Mouse (Mus musculus) heart, postnatal 0 days (tissue): ENCODE results near the gene Slain2. TPM values are rescaled to one million over a fixed set of nuclear protein-coding genes. Genes with fewer than 3 reads are reported as not detected.

Experiments used
- ATAC-seq: fragments of 200-750 bp; cut with Nextera tagmentation; 2 replicates; pipeline ENCODE4 v1.8.0; 2017; ENCODE audit warnings: low read depth, moderate number of reproducible peaks, moderate library complexity; ENCODE audit not compliant: insufficient read depth
- DNase-seq: peaks from one replicate; pipeline ENCODE4 v3.0.0-alpha.2; 2016; ENCODE audit warnings: low spot score
- H3K27ac ChIP-seq: fragments of 300-500 bp; sonication (generic); 2 replicates; pipeline ENCODE4 v1.5.1; 2014; ENCODE audit warnings: low read depth, mild to moderate bottlenecking
- H3K27me3 ChIP-seq: fragments of 300-500 bp; sonication (generic); 2 replicates; pipeline ENCODE4 v1.6.1; 2014; ENCODE audit warnings: low read length, mixed read lengths; ENCODE audit not compliant: control insufficient read depth, insufficient read depth
- H3K36me3 ChIP-seq: fragments of 300-500 bp; sonication (generic); replicated peaks from 2 replicates; pipeline ENCODE4 v1.6.1; 2014; ENCODE audit warnings: low read length, mixed read lengths; ENCODE audit not compliant: control insufficient read depth, insufficient read depth
- H3K4me1 ChIP-seq: fragments of 300-500 bp; sonication (generic); 2 replicates; pipeline ENCODE4 v1.6.1; 2014; ENCODE audit warnings: antibody characterized with exemption; ENCODE audit not compliant: control insufficient read depth, insufficient read depth
- H3K4me2 ChIP-seq: fragments of 300-500 bp; sonication (generic); 2 replicates; pipeline ENCODE4 v1.6.1; 2014; ENCODE audit warnings: low read depth, mild to moderate bottlenecking, low read length, moderate library complexity
- H3K4me3 ChIP-seq: fragments of 300-500 bp; sonication (generic); 2 replicates; pipeline ENCODE4 v1.5.1; 2014; ENCODE audit warnings: low read depth, low read length
- H3K9ac ChIP-seq: fragments of 300-500 bp; sonication (generic); replicated peaks from 2 replicates; pipeline ENCODE4 v1.6.1; 2014; ENCODE audit warnings: low read depth, low read length, mixed read lengths
- H3K9me3 ChIP-seq: fragments of 300-500 bp; sonication (generic); replicated peaks from 2 replicates; pipeline ENCODE4 v1.6.1; 2016; ENCODE audit warnings: low read length; ENCODE audit not compliant: control insufficient read depth
- CTCF ChIP-seq: IDR thresholded peaks from 2 replicates; pipeline ENCODE4 v1.5.1; 2016; ENCODE audit warnings: antibody characterized with exemption, control low read depth, low read depth
- EP300 ChIP-seq: IDR thresholded peaks from 2 replicates; pipeline ENCODE4 v1.6.1; 2016; ENCODE audit warnings: antibody characterized with exemption, low read depth
- WGBS: fragments of 180-500 bp; shearing (Covaris S2); extraction: QIAGEN DNeasy Blood & Tissue Kit; methylation state at CpG from one replicate; pipeline ENCODE4 v1.1.7; 2014; 5-methylcytosine and 5-hydroxymethylcytosine counted together
- polyA plus RNA-seq: library from polyadenylated mRNA; unstranded; fragments of >200 nt; fragmentation: Nextera tagmentation; extraction: Ambion mirVana; gene quantifications from 2 replicates; pipeline ENCODE4 v1.2.1, GENCODE M21; 2015
- total RNA-seq: library from RNA; depleted of rRNA; stranded (reverse); fragments of >200 nt; gene quantifications from 2 replicates; pipeline ENCODE4 v1.2.3, GENCODE M21; 2014; ENCODE audit warnings: low replicate concordance

Gene Slain2
- total and polyA plus RNA-seq, 2 experiments from 2014 or later: 19.8 to 80.9 TPM

DNA sequence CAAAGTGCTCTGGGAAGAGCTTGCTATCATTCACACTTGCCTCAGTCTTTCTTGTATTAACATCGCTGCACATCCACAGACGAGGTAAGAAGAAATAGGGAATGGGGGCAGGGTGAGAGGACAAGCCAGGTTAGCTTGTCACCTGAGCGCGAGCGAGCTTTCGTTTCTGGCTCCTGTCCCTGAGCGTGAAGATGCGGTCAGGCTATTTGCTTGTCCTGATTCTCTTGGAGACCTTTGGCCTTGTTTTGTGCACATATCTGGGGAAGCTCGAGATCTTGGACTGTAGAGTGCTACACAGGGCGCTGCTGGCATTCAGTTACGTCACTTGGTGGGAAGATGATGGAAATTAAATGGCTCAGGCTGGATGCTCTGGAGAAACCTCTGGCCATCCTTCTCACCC lies 18.8 kb upstream of the Slain2 start:
- 83% methylated on average over 11 of the region's 11 CpGs for WGBS
- DNase-seq: no peak
- no peak for TF ChIP-seq EP300
- TF ChIP-seq CTCF: no peak
- Histone ChIP-seq H3K27me3 (no peaks in the 10 kb centered on the region), H3K9ac (no peak overlapping the region), H3K4me3 (no peak overlapping the region), H3K4me2 (no peak overlapping the region), H3K9me3 (no peaks in the 10 kb centered on the region), H3K4me1 (peaks cover 34% of the 10 kb centered on the region), H3K27ac (peak overlapping the region; percentile 95), H3K36me3 (no peaks in the 10 kb centered on the region)
- no peak for ATAC-seq

DNA sequence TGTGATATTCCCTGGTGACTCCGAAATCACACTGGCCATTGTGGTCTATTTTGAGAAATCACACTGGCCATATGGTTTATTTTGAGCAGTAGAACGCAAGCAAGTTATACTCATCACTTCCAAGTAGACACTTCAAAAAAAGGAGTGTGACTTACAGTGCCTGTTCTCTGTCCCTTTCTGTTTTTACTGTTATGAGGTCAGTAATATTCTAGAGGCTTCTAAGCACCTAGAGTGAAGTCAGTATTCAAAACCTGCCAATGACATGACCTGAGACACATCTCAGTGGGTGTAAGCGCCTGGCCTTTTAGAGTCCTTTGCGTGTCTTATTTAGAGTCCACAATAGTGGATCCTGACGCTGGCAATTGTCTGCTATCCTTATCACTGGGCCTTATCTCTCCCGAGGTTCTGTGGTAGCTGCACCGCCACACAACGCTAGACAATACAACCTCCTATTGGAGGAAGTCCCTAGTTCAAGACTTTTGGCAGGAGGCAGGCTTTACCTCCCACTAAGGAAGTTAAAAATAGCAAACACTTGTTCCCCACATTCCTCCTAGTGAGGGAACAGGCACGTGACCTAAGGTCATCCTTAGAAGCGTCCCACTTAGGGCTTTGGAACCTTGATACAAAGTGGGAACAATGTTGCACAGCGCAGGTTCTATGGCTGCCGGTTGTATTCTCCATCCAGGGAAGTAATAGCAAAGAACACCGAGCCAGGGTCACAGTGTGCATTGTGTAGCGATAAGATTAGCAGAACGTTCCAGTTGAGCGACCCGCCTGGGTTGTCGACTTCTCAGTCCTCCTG lies 17.4 kb upstream of the Slain2 start:
- ATAC-seq (peak; percentile 76), DNase-seq (peak; percentile 87)
- 11% methylated on average over 18 of the region's 18 CpGs for WGBS
- Histone ChIP-seq H3K4me1 (peaks cover 34% of the 10 kb centered on the region), H3K27me3 (no peaks in the 10 kb centered on the region), H3K9ac (no peak overlapping the region), H3K27ac (peak overlapping the region; percentile 95), H3K36me3 (no peaks in the 10 kb centered on the region), H3K9me3 (no peaks in the 10 kb centered on the region), H3K4me2 (peak overlapping the region; percentile 13; the same call in 1 of the 2 replicates), H3K4me3 (no peak overlapping the region)
- no peak for TF ChIP-seq CTCF
- peak; percentile 84 for TF ChIP-seq EP300

DNA sequence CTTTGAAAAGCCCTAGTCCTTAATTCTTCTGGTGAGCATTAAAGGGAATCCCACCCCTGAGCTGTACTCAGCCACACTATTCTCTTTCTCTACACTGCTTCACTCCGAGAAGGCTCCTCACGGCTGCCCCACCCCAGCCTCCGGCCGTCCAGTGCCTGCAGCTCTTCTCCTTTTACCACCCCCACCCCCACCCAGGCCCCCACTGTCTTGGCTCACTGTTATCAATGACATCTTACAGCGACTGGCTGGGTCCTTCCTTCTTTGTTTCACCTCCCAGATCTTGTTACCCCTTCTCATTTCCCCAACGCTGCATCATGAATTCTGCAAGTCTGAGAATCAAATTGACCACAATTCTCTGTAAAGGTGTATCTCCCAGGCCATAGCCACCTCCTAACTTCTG lies 16.1 kb upstream of the Slain2 start:
- TF ChIP-seq CTCF (no peak), EP300 (no peak)

DNA sequence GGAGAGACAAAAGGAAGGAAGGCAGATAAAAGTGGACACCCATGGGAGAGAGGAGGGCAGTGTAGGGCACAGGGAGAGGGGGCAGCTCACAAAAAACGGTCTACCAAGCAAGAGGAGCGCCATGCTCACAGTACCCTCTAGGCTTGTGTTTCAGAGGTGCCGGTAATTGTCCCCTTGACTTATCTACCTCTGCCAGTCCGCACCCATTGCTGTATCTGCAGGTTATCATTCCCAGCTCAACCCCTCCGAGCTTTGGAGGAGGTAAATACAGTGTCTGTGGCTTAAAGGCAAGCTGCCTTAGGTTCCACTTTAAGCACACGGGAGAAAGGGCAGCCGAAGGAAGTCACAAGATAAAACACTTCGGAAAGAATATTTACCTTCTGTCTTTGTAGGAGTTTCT lies 14.8 kb upstream of the Slain2 start:
- H3K36me3 ChIP-seq: no peaks in the 10 kb centered on the region
- ATAC-seq (no peak), DNase-seq (no peak)
- no peak overlapping the region for H3K4me3 ChIP-seq
- 67% methylated on average over 8 of the region's 8 CpGs for WGBS
- no peak overlapping the region for H3K9ac ChIP-seq
- H3K4me1 ChIP-seq: peaks cover 50% of the 10 kb centered on the region
- H3K27ac ChIP-seq: no peak overlapping the region
- no peaks in the 10 kb centered on the region for H3K9me3 ChIP-seq
- no peak overlapping the region for H3K4me2 ChIP-seq
- H3K27me3 ChIP-seq: no peaks in the 10 kb centered on the region
- TF ChIP-seq CTCF (no peak), EP300 (no peak)

More for the DNA sequence above, 16.1 kb upstream of the Slain2 start:
- H3K9me3 ChIP-seq: no peaks in the 10 kb centered on the region
- no peaks in the 10 kb centered on the region for H3K27me3 ChIP-seq
- ATAC-seq (no peak), DNase-seq (no peak)
- H3K4me1 ChIP-seq: peaks cover 44% of the 10 kb centered on the region
- 57% methylated on average over 6 of the region's 6 CpGs for WGBS
- H3K9ac ChIP-seq: no peak overlapping the region
- no peak overlapping the region for H3K4me2 ChIP-seq
- peak overlapping the region; percentile 95 for H3K27ac ChIP-seq
- H3K36me3 ChIP-seq: no peaks in the 10 kb centered on the region
- no peak overlapping the region for H3K4me3 ChIP-seq

DNA sequence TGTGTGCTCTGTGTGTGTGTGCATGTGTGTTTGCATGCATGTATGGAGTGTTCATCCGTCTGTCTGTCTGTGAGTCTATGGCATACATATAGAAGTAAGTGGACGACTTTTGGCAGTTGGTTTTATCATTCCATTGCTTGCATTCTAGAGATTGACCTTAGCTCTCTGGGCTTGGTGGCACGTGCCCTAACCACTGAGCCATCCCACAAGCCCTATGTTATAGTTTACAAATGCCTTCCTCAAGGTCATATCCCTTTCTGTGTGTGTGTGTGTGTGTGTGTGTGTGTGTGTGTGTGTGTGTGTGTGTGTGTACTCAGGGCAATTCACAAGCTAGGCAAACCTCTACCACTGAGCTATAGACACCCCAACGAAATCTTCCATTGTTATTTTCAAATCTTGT lies 12.2 kb upstream of the Slain2 start:
- no peak overlapping the region for H3K9ac ChIP-seq
- WGBS: 89% methylated on average over 4 of the region's 4 CpGs
- peaks cover 43% of the 10 kb centered on the region for H3K4me1 ChIP-seq
- H3K27me3 ChIP-seq: no peaks in the 10 kb centered on the region
- TF ChIP-seq CTCF (no peak), EP300 (no peak)
- H3K9me3 ChIP-seq: no peaks in the 10 kb centered on the region
- ATAC-seq: no peak
- H3K4me3 ChIP-seq: no peak overlapping the region
- no peak overlapping the region for H3K4me2 ChIP-seq
- H3K36me3 ChIP-seq: no peaks in the 10 kb centered on the region
- DNase-seq: no peak
- H3K27ac ChIP-seq: peak overlapping the region; percentile 89; the same call in 1 of the 2 replicates

DNA sequence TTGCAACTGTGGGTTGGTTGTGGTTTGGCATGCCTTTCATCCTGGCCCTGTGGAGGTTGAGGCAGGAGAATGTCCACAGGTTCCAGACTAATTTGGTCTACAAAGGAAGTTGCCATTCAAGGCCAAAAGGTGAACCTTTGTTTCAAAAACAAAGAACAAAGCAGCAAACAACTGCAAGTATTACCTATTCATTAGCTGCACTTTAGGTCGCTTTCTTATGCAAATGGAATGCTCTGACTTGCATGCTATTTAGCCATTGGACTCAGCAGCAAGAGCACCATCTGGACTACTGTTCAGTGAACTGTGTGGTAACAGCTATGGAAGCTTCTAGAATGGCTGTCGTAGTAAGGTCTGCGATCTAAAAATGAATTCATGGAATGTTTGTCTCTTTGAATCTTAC lies 11.8 kb upstream of the Slain2 start:
- ATAC-seq (no peak), DNase-seq (no peak)
- Histone ChIP-seq H3K4me3 (no peak overlapping the region), H3K4me1 (peaks cover 41% of the 10 kb centered on the region), H3K27me3 (no peaks in the 10 kb centered on the region), H3K36me3 (no peaks in the 10 kb centered on the region), H3K9ac (no peak overlapping the region), H3K9me3 (no peaks in the 10 kb centered on the region), H3K4me2 (no peak overlapping the region), H3K27ac (peak overlapping the region; percentile 89)
- 69% methylated on average over 3 of the region's 3 CpGs for WGBS
- no peak for TF ChIP-seq CTCF
- no peak for TF ChIP-seq EP300
